Mouse (Mus musculus) embryo, embryonic 10 days (tissue): Measurements from ENCODE around the gene Syce1.
"Not testable (repeated sequence)": the region's sequence is repeated elsewhere in the genome, so short reads cannot be mapped to it uniquely, and the experiment has no call there.

Experiments
- DNase-seq: peaks from one replicate; pipeline ENCODE4 v3.0.0-alpha.2; 2015; ENCODE audit warnings: low spot score

Gene Syce1

DNA sequence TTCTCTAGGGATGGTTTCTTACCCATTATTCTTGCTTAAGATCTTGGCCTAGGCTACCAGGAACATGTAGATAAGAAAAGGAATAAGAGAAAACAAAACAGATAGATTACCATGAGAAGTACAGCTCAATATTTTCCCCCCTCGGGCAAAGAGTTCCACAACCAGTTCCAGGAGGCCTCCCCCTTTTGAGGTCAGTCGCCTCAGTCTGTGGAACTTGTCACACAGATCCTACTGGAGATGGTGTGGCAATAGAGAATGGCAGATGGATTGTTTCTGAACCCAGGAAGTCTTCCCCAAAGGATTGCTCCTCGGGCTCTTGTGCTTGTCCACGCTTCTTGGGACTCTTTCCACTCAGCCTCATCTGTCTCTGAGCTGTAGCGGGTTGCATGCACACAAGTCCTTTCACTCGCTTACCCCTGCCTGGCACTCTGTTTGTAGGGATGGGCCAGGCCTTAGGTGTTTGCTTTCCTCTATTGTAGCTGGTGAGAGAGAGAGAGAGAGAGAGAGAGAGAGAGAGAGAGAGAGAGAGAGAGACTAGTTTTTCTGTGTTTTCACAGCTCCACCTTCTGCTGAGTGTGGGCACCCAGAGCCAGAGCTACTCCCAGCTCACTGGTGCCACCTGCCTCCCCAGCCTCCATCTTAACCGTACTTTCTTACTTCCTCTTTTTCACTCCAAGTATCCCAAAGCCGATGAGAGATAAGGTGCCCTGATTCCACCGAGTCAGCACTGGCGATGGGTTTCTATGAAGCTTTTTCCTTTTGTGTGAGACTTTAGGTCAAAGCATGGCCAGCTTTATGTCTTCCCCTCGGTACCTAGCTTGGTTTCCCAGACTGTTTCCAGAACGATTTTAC lies 21.5 kb downstream of the Syce1 start:
- DNase-seq, result no peak

GRCm38 (mm10) chr7:140765391-140765790 lies 22.3 kb downstream of the Syce1 start:
- not testable (repeated sequence) for DNase-seq

DNA sequence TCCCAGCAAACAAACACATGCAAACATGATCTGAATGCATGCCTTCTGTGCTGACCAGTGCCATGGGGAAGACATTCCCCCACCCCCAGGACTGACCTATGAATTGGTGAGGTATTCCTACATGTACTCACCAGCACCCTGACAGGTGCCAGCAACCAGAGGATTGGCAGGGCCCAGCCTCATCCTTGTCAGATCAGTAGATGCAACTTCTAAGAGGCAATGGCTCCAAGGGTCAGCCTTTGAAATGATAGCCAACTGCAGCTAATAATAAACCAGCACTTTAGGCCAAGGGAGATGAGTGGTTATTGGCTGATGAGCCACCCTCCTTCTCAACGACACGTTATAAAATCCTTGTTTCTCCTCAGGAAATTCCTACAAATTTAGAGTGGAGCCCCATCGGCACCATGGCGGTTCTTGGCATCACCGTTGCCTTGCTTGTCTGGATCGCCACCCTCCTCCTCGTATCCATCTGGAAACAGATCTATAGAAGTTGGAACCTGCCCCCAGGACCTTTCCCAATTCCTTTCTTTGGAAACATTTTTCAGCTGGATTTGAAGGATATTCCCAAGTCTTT lies 24.1 kb downstream of the Syce1 start, which contains the start of gene Cyp2e1:
Gene Cyp2e1, plus strand, starts transcription at position 293 of the 574 bp plus-strand sequence.
- DNase-seq, result no peak

DNA sequence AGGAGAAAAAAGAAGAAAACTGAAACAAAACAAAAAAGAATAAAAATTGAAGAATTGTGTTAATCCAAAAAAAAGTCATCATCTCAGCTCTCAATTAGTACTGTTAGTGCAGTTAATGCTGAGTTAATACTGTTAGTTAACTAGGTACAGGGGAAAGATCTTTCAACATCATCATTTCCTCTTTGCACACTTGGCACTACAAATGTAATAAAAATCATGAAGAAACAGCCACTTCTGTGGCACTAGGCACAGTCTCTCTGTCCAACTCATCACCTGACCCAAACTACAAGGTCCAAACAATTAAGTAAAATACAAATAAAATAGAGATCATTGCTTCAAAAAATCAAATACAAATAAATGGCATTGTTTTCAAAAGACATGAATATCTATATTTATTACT lies 27.0 kb downstream of the Syce1 start:
- DNase-seq, result no peak

DNA sequence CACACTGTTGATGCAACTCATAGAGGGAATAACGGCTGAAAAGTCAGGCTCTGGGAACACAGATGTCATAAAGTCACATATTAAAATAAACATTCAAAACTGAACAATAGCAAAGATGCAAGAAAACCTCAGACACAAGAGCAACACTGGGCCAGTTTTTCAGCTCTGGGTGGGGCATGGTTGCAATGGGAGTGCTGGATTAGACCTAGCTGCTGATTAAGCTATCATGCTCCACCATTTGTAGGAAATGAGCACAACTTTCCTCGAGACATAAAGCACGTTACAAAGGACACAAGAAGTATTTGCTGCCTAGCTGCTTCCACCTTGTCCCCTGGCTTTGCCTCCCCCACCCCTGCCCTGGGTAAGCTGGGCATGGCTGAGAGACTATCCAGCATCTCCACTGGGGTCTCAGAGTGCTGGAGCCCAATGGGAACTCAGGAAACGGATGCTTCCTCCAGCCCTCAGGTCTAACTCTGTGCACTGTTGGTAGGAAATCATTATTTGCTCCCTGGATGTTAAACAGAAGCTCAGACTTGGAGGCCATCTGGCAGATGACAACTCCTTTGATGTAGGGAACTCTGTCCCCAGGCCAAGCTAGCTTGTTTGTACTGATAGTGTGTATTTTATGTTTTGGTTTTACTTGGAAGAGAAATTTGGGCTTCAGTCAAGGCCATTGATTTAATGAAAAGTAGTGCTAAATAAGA lies 31.3 kb downstream of the Syce1 start:
- DNase-seq, result no peak

DNA sequence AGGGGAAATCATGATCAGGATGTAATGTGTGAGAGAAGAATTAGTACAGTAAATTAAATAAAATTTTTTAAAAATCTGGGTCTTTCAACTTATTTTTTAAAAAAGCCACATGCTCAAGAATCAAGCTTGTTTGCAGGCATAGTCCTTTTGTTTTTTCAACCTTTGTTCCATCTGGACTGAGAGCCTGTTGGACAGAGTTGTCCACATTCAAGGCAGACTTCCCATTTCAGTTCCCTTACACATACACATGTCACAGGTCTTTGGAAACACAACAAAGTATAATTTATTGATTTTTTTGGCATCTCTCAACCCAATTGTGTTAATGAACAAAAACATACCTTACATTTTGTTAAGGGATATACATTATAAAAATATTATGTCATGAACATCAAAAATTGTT lies 33.1 kb downstream of the Syce1 start:
- no peak for DNase-seq

GRCm38 (mm10) chr7:140748827-140749160 lies 38.9 kb downstream of the Syce1 start:
- no peak for DNase-seq

- no peak for DNase-seq
Measured at GRCm38 (mm10) chr7:140748116-140748826, 39.4 kb downstream of the Syce1 start.

- no peak for DNase-seq
Measured at GRCm38 (mm10) chr7:140747402-140747801, 40.2 kb downstream of the Syce1 start.

- no peak for DNase-seq
Measured at GRCm38 (mm10) chr7:140733162-140733561, 54.5 kb downstream of the Syce1 start.
